Mouse (Mus musculus) CH12.LX (cell line): ENCODE data around the gene Cep126. TPM values are rescaled to one million over a fixed set of nuclear protein-coding genes. Genes with fewer than 3 reads are reported as not detected.

ENCODE experiments used
- DNase-seq: peaks from one replicate; pipeline ENCODE4 v3.0.0-alpha.2; 2013; ENCODE audit errors: extremely low read depth
- H3K27ac ChIP-seq: 2 replicates; pipeline ENCODE4 v1.5.1; 2012; ENCODE audit warnings: low read depth, mild to moderate bottlenecking, control low read depth, moderate library complexity; ENCODE audit not compliant: insufficient read depth
- H3K27me3 ChIP-seq: replicated peaks from 2 replicates; pipeline ENCODE3; 2012; ENCODE audit warnings: inconsistent platforms
- H3K36me3 ChIP-seq, 2 experiments: replicated peaks in 1 of 2; 2 replicates each; pipeline versions ENCODE3 to v1.6.1; 2012; ENCODE audit warnings: inconsistent platforms in 1 of 2, low read length in 1 of 2, mild to moderate bottlenecking in 1 of 2, mixed read lengths in 1 of 2, moderate library complexity in 1 of 2; ENCODE audit not compliant: control insufficient read depth in 1 of 2, insufficient read depth in 1 of 2
- H3K4me1 ChIP-seq, 2 experiments: 2 replicates each; pipeline ENCODE4 v1.6.1; 2012; ENCODE audit warnings: inconsistent platforms in 1 of 2, moderate library complexity in 1 of 2; ENCODE audit not compliant: insufficient read depth in 2 of 2, control insufficient read depth in 1 of 2
- H3K4me2 ChIP-seq: 2 replicates; pipeline ENCODE4 v1.6.1; 2012; ENCODE audit warnings: low read depth, mild to moderate bottlenecking, control low read depth; ENCODE audit not compliant: poor library complexity, insufficient read depth, severe bottlenecking
- H3K4me3 ChIP-seq, 3 experiments: fragments of 150-350 bp in 1 of 3; sonication (generic) in 1 of 3; replicated peaks in 1 of 3; 2 replicates each; pipeline versions ENCODE3 to v1.5.1; 2011 to 2012; ENCODE audit warnings: low read depth in 2 of 3, low read length in 2 of 3, mild to moderate bottlenecking in 2 of 3, moderate library complexity in 2 of 3, control low read depth in 1 of 3, improper control_type of control experiment in 1 of 3, inconsistent platforms in 1 of 3, mixed read lengths in 1 of 3; ENCODE audit not compliant: poor library complexity in 1 of 3
- H3K79me2 ChIP-seq: replicated peaks from 2 replicates; pipeline ENCODE4 v1.6.1; 2012; ENCODE audit warnings: mild to moderate bottlenecking, moderate library complexity; ENCODE audit not compliant: control insufficient read depth, poor library complexity, insufficient read depth, severe bottlenecking; ENCODE audit errors: extremely low read depth
- H3K9ac ChIP-seq: 2 replicates; pipeline ENCODE4 v1.6.1; 2012; ENCODE audit warnings: low read depth, mild to moderate bottlenecking, control low read depth, moderate library complexity; ENCODE audit not compliant: insufficient read depth
- H3K9me3 ChIP-seq: replicated peaks from 2 replicates; pipeline ENCODE3; 2012; ENCODE audit warnings: low read length, inconsistent platforms, mixed read lengths
- E2F4 ChIP-seq: IDR thresholded peaks from 2 replicates; pipeline ENCODE4 v1.6.1; 2011; ENCODE audit warnings: low read depth, low read length, improper control_type of control experiment; ENCODE audit not compliant: insufficient replicate concordance
- ELF1 ChIP-seq: IDR thresholded peaks from 2 replicates; pipeline ENCODE4 v1.6.1; 2014; ENCODE audit warnings: low read depth, mild to moderate bottlenecking, inconsistent platforms, low read length, improper control_type of control experiment
- GABPA ChIP-seq: IDR thresholded peaks from 2 replicates; pipeline ENCODE4 v1.6.1; 2012; ENCODE audit warnings: low read depth, low read length, improper control_type of control experiment, inconsistent platforms; ENCODE audit not compliant: insufficient replicate concordance
- HCFC1 ChIP-seq: IDR thresholded peaks from 2 replicates; pipeline ENCODE4 v1.6.1; 2012; ENCODE audit warnings: low read depth, mild to moderate bottlenecking, inconsistent platforms, low read length, improper control_type of control experiment
- JUN ChIP-seq: IDR thresholded peaks from 2 replicates; pipeline ENCODE4 v1.6.1; 2011; ENCODE audit warnings: low read depth, mild to moderate bottlenecking, low read length, improper control_type of control experiment, moderate library complexity; ENCODE audit not compliant: insufficient read depth
- MEF2A ChIP-seq: IDR thresholded peaks from 2 replicates; pipeline ENCODE4 v1.6.1; 2014; ENCODE audit warnings: low read depth, mild to moderate bottlenecking, inconsistent platforms, low read length, improper control_type of control experiment, borderline replicate concordance
- PAX5 ChIP-seq: IDR thresholded peaks from 2 replicates; pipeline ENCODE4 v1.6.1; 2012; ENCODE audit warnings: low read length, inconsistent platforms, mixed read lengths
- POLR2A ChIP-seq: IDR thresholded peaks from 2 replicates; pipeline ENCODE4 v1.6.1; 2011; ENCODE audit warnings: low read depth, mild to moderate bottlenecking, improper control_type of control experiment, low read length
- POLR2AphosphoS2 ChIP-seq: IDR thresholded peaks from 2 replicates; pipeline ENCODE4 v1.6.1; 2011; ENCODE audit warnings: low read depth, low read length, improper control_type of control experiment
- RAD21 ChIP-seq: IDR thresholded peaks from 2 replicates; pipeline ENCODE4 v1.6.1; 2011; ENCODE audit warnings: low read depth, mild to moderate bottlenecking, low read length, improper control_type of control experiment, moderate library complexity
- RCOR1 ChIP-seq: conservative IDR thresholded peaks from 2 replicates; pipeline ENCODE4 v1.6.1; 2012; ENCODE audit warnings: low read depth, mild to moderate bottlenecking, inconsistent platforms, low read length, improper control_type of control experiment
- TCF12 ChIP-seq: IDR thresholded peaks from 2 replicates; pipeline ENCODE4 v1.6.1; 2014; ENCODE audit warnings: low read depth, mild to moderate bottlenecking, inconsistent platforms, low read length, improper control_type of control experiment
- USF1 ChIP-seq: IDR thresholded peaks from 2 replicates; pipeline ENCODE4 v1.6.1; 2014; ENCODE audit warnings: low read depth, mild to moderate bottlenecking, inconsistent platforms, low read length, improper control_type of control experiment
- USF2 ChIP-seq: conservative IDR thresholded peaks from 2 replicates; pipeline ENCODE4 v1.6.1; 2011; ENCODE audit warnings: low read depth, low read length, improper control_type of control experiment
- ZKSCAN1 ChIP-seq: IDR thresholded peaks from 2 replicates; pipeline ENCODE4 v1.6.1; 2012; ENCODE audit warnings: low read depth, inconsistent platforms, low read length, improper control_type of control experiment, borderline replicate concordance
- ZNF384 ChIP-seq: IDR thresholded peaks from 2 replicates; pipeline ENCODE4 v1.6.1; 2012; ENCODE audit warnings: low read depth, low read length, improper control_type of control experiment, inconsistent platforms
- dilution Hi-C: fragments of 300-500 bp; cut with MboI; formaldehyde crosslinking; loops from 2 replicates; pipeline ENCODE4 v1.14.3; 2020; ENCODE audit warnings: low sequenced_read_pairs; ENCODE audit not compliant: extremely low pct_unique_long_range_greater_than_20kb, extremely low pct_ligation_motif_present
- in situ Hi-C: fragments of 300-500 bp; cut with MboI; formaldehyde crosslinking; loops from 3 replicates; pipeline ENCODE4 v1.14.3; 2019; ENCODE audit warnings: low sequenced_read_pairs, low pct_ligation_motif_present, low pct_unique_long_range_greater_than_20kb, mixed read lengths
- polyA plus RNA-seq: library from polyadenylated mRNA; unstranded; fragments of >175 nt; gene quantifications from 2 replicates; pipeline ENCODE4 v1.2.1, GENCODE M21; 2012; ENCODE audit warnings: low read depth; ENCODE audit not compliant: insufficient read length
- total RNA-seq, 2 experiments: library from RNA; depleted of rRNA; stranded (reverse); fragments of 300-350 nt in 1 of 2; fragments of >200 nt in 1 of 2; gene quantifications; 2 replicates each; pipeline ENCODE4 v1.2.3; 2012 to 2014

Cep126 gene
- total RNA-seq (2012; rRNA removed) = not detected in 2 replicates
- total RNA-seq (2014; rRNA removed) = not detected in 2 replicates
- not detected in 2 replicates for polyA plus RNA-seq

- no peak for DNase-seq
- no peak within 1 kb of the TSS for H3K4me3 ChIP-seq
- H3K9me3 ChIP-seq = peaks cover 2% of the 10 kb centered on the region
Observed at GRCm38 (mm10) chr9:8134117-8134574, at the start of gene Cep126. Gene Cep126 (minus strand): TSS chr9:8134294.

GRCm38 (mm10) chr9:8179554-8179953, 45.5 kb upstream of the Cep126 start:
- dilution Hi-C loops (no loop called here), in situ Hi-C loops (no loop called here)
- DNase-seq = no peak
- Histone ChIP-seq H3K27ac (no peak overlapping the region), H3K4me3 (no peak overlapping the region), H3K4me2 (no peak overlapping the region), H3K9me3 (no peaks in the 10 kb centered on the region), H3K79me2 (no peaks in the 10 kb centered on the region), H3K36me3 (no peaks in the 10 kb centered on the region), H3K4me1 (no peaks in the 10 kb centered on the region), H3K9ac (no peak overlapping the region), H3K27me3 (no peaks in the 10 kb centered on the region)
- no peak for TF ChIP-seq GABPA
- no peak for TF ChIP-seq PAX5
- TF ChIP-seq USF1 = no peak
- TF ChIP-seq JUN = no peak
- no peak for TF ChIP-seq TCF12
- no peak for TF ChIP-seq ZKSCAN1

More at GRCm38 (mm10) chr9:8134117-8134574, at the start of gene Cep126:
- TF ChIP-seq MEF2A = no peak
- dilution Hi-C loops (no loop called here), in situ Hi-C loops (no loop called here)
- Histone ChIP-seq H3K4me1 (no peaks in the 10 kb centered on the region), H3K79me2 (no peaks in the 10 kb centered on the region), H3K27ac (no peak within 1 kb of the TSS), H3K4me2 (no peak within 1 kb of the TSS), H3K36me3 (no peaks in the 10 kb centered on the region), H3K27me3 (no peaks in the 10 kb centered on the region), H3K9ac (no peak within 1 kb of the TSS)

DNA sequence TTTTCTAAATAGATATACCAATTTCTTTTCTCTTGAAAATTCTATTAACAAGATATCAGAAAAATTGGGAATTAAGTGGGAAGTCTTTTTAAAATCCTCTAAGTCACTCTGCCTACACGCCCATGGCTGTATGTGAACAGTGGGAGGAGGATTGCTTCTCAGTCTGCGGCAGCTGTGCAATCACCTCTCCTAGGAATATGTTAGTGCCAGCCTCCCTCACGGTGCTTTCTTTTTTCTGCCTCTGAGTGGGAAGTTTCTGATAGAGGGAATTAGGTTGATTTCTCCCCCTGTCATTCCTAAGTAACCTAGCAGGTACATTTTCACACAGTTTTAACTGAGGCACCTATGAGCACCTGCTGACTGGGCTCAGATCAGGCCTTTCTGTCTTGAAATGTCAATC, 43.0 kb upstream of the Cep126 start:
- Histone ChIP-seq H3K27me3 (no peaks in the 10 kb centered on the region), H3K4me3 (no peak overlapping the region), H3K36me3 (no peaks in the 10 kb centered on the region), H3K27ac (no peak overlapping the region), H3K9me3 (no peaks in the 10 kb centered on the region), H3K4me1 (no peaks in the 10 kb centered on the region), H3K4me2 (no peak overlapping the region), H3K9ac (no peak overlapping the region), H3K79me2 (no peaks in the 10 kb centered on the region)
- dilution Hi-C loops (no loop called here), in situ Hi-C loops (no loop called here)
- TF ChIP-seq ELF1 = no peak
- no peak for TF ChIP-seq POLR2A
- no peak for TF ChIP-seq POLR2AphosphoS2
- TF ChIP-seq USF2 = no peak
- TF ChIP-seq RAD21 = no peak
- no peak for TF ChIP-seq HCFC1
- TF ChIP-seq RCOR1 = no peak
- TF ChIP-seq E2F4 = no peak
- no peak for TF ChIP-seq ZNF384
- no peak for DNase-seq
